Mouse (Mus musculus) megakaryocyte, adult 5-6 weeks (primary cell): ENCODE data around the gene Dpf3. TPM values are rescaled to one million over a fixed set of nuclear protein-coding genes. Genes with fewer than 3 reads are reported as not detected.

Experiments
- ATAC-seq: 2 replicates; pipeline ENCODE4 v1.8.0; 2016; ENCODE audit warnings: mild to moderate bottlenecking, inconsistent platforms; ENCODE audit not compliant: poor library complexity, severe bottlenecking
- total RNA-seq, 2 experiments: library from RNA; stranded (forward) in 1 of 2; stranded (reverse) in 1 of 2; fragments of 153-499, 151-499 nt in 1 of 2; fragments of 221-1000, 200-1000 nt in 1 of 2; gene quantifications; 2 replicates each; pipeline versions ENCODE4 v1.2.3 to v1.2.4; 2015 to 2017

Dpf3 gene
- total RNA-seq (2015) = 0.36 TPM in 1 of 2 replicates, not detected in the other
- 1.6 and 5.0 TPM in 2 replicates for total RNA-seq (2017)

DNA sequence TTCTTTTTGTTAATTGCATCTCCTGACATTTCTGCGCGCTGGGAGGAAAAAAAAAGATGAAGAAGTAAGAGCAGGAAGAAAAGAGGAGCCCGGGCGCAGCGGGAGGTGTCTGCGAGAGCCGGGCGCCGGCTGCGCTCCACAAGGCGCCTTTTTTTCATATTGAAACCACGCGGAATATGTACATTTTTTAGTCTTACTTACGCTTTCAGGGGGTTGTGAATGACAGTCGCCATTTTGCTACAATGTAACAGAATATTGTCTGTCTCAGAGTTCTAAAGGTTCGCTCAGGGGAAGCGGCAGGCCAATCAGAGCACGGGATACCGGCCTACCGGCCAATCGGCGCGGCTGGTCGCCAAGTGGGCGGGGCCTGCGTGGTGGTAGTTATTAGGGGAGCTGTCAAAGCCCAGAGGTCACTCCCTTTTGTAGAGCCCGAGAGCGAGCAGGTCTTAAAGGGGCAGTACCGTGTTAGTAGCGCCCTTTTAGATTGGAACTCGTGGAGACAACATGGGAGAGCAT is at the start of gene Dpf3:
Gene Dpf3, minus strand, starts transcription at position 241 of the 516 bp plus-strand sequence.
- peak; percentile 96 for ATAC-seq

DNA sequence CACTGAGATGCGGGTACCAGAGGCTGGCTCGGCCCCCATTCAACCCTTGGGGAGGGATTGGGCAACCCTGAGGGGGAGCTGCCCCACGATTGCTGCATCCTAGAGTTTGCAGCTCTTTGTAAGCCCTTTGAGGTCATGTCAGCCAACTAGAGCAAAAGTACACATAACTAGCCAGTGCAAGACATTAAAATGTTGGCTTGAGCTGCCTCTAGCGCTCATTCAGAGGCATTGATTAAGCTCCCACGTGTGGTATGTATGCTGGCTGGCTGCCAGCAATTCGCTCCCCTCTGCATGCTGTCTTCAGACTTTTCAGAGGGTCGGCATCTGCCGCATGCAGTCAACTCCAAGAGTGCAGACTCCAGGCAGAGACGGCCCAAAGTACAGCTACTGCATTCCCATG is 48.5 kb upstream of the Dpf3 start:
- no peak for ATAC-seq

DNA sequence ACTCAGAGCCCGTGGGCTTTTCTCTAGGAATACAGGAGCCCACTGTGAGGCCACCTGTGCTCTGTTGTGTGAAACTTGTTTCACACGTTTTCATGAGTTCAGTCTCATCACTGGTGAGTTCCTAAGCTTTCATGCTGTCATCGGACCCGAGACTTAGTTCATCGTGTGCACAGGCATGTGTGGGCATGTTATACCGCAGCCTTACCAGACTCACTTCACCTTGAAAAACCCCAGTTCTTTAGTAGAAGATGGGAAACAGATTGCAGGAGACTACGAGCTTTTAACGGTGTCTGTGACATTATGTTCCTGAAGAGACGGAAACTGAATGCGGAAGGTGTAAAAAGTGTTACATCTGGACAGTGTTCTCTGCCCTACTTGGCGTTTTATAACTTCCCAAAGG is 47.9 kb upstream of the Dpf3 start:
- no peak for ATAC-seq

DNA sequence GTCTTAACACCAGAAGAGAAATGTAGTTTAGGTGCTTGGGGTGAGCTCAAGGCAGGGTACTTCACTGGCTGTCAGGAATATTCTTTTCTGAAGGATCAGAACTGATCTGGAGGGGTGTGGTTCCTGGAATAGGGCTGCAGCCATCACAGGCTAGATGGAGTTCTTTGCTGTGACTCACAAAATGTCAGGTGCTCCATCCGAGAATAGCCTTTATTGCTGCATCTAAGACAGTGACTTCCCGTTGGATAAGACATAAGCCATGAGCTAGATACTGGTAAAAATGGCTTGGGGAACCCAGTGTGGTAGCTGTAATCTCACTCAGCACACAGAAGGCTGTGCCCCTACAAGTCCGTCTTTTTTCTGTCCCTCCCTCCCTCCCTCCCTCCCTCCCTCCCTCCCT is 46.7 kb upstream of the Dpf3 start:
- no peak for ATAC-seq

DNA sequence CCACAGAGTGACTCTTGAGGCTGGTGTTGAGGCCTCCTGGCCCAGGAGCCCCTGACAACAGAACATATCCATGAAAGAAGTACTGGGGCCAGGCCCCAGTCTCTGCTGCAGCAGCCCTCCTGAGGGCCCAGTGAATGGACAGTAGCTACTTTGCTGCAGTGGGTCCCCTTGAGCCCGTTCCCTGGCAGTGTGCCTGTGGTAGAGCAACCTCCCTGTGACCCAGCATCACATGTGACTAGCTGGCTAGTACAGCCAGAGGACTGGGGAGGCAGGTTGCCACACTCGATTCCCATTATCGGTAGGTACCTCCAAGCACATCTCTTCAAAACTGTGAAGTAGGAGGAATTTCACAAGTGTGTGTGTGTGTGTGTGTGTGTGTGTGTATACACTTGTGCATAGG is 45.5 kb upstream of the Dpf3 start:
- no peak for ATAC-seq

DNA sequence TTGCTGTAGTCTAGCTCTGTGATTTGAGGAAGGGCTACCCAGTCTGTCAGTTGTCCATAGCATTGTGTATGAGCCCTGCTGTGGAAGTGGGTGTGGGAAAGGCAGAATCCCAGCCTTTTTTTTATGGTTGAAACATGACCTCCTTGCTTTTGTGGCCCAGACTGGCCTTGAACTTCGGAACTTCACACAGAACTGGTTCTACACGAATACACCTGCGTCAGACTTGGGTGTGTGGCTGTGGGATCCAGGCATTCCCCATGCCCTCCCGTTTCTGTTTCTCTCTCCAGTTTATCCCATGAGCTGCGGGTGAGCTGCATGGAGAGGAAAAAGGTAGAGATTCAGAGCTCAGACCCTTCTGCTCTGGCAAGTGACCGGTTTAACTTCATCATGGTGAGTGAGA is 44.5 kb upstream of the Dpf3 start:
- no peak for ATAC-seq

DNA sequence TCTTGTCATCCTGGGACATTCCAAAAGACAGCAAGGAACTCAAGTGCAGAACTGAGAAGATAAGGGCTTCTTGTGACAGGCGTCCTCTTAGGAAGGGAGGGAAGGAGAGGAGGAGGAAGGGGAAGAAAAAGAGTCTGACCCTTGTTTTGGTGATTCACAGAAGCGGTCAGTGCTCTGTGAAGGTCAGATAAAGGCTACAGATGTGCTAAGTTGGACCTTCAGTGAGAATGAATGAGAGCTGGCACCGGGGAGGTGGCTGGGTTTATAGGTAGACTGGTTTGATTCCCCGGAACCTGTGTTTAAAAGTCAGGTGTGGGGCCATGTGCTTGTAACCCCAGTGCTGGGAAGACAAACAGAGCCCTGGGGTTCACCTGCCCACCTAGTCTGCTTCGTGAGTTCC is 41.1 kb upstream of the Dpf3 start:
- ATAC-seq = no peak

DNA sequence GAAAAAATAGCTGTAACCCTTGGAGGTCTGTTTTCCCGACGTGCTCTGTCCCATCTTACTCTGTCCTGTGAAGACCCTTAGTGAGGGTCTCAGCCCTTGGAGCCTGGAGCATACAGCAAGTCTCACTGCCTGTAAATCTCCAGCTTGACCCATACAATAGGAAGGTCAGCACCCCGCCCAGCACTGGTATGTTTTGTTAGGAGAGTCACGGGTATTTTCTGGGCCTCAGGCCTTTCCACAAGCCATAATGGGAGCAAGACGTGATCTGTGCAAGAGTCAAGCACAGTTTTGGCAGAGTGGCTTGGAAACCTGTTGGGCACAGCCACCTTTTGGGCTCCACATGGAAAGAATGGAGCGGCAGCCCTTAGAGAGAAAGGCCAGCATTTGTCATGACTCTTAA is 40.3 kb upstream of the Dpf3 start:
- ATAC-seq = no peak

DNA sequence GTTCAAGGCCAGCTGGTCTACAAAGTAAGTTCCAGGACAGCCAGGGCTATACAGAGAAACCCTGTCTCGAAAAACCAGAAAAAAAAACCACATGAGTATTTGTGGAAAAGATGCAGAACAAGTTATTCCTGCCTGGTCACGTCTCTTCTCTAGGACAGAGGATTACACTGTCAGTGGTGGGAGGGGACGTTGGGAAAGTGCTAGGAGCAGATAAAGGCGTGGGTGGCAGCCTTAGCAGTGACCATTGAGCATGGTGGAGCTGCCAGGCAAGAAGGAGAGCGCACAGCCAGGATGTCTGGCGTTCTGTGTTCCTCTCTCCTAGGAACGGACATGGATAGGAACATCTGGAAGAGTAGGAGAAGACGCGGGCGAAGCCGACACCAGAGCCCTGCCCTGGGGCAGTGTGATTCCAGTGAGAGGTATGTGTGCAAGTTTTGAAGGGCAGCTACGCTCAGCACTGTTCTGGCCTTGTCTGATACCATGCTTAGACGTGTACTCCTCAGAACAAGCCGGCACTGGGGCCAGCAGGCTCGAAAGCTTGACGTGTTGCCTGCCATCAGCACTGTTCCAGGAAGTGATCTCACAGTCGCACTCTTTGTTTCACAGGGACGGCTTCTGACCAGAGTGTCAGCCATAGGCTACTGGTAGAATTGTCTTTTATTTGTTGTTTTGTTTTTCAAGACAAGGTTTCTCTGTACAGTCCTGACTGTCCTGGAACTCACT is 38.5 kb upstream of the Dpf3 start:
- ATAC-seq = no peak

DNA sequence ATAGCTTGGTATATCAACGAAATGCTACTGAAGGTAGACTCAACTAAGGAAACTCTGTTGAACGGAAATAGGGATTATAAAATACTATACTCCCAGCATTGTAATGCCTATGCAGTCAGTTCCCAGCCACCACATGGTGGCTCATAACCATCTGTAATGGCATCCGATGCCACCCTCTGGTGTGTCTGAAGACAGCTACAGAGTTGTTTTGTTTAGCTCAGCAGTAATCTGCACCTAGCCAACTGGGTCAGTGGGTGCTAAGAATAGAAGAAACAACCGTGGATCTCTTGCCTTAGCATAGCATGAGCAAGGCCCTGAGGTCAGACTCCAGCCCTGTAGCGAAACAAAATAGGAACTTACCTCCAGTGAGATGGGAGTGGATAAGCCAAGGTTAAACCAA is 36.8 kb upstream of the Dpf3 start:
- no peak for ATAC-seq

DNA sequence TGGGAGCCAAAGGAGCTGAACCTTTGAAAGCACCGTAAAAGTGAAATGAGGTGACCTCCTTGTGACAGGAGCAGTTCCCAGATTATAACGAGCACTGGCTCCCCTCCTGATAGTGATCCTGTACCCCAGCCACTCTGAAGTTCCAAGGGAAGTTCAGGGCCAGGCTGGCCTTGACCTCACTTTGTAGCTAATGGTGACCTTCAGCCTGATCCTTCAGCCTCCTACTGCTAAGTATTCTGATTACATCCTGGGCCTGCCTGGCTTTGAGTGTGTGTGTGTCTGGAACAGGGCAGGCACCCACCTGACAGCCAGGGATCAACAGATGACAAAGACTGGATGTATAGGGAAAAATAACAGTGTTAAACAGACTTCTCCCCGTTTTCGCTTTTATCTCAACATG is 36.4 kb upstream of the Dpf3 start:
- ATAC-seq = no peak

DNA sequence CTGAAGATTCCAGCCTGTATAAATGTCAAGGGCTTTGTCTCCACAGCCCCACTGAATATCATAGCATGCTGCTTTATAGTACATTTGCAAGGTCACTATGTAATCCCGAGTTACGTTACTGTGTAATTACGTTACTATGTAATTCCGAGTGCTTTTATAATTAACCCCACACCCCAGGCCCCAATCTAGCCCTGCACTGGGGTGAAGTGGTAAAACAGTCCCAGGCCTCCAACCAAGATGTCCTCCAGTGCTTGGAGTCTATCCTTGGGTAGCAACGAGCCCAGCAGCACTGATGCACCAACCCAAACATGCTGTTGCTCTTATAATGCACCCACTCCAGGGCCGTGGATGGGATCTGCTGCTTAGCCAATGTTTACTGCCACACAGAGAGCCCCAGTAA is 35.5 kb upstream of the Dpf3 start:
- ATAC-seq = no peak

DNA sequence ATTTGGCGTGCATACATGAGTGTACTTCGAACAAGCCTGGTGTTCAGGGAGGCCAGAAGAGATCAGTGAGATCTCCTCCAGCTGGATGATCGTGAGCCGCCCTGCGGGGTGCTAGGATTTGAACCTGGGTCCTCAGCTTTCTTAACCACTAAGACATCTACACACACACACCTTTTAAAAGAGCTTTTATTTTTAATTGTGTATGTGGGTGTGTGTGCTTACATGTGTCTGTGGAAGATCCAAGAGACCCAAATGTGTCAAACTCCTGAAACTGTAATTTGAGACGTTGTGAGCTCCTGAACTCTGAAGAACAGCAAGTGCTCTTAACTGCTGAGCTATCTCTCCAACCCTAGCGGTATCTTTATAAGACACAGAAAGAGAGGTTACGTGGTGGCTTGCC is 33.6 kb upstream of the Dpf3 start:
- ATAC-seq = no peak

DNA sequence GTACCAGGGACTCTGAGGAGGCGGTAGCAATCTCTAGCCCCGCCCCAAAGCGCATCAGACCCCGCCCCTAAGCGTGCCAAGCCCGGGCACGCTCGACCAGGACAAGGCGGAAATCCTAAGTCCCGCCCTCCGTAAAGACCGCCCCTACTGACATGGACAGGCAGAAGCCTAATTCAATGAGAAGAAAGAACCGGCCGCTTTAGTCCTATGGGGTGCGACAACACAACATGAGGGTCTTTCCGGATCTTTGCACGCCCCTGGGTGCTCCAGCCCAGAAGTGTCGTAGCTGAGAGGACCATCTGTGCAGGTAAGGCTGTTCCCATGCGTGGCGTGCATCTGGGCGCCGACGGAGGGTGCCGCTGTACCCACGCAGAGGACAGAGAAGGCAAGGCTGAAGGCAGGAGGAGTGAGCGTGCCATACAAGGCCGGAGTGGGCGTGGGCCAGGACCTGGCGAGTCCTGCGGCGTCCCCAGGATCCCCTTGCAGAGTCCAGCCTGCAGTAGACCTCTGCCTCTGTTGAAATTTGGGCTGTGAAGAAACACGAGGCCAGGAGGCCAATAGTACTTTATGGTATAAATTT is 32.9 kb upstream of the Dpf3 start, which contains the start of gene Dcaf4:
Gene Dcaf4, plus strand, starts transcription at position 156 of the 580 bp plus-strand sequence.
- ATAC-seq = peak; percentile 99

DNA sequence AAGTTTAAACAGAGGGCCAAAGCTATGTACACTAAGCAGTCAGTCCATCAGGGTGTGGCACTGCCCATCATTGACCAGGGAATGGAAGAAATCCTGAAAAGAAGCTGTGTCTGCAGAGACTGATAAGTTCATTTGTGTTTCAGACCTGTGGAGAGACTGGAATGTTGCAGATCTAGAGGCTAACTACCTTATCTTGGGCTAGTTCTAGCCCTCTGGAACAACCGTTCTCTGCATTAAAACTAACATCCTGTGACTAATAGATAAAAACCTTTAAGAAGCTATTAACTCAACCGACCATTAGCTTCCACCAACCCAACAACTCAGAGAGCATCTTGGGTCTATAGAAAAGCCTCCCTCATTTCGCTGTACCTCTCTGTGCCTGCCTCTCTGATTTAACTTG is 30.1 kb upstream of the Dpf3 start:
- ATAC-seq = no peak

DNA sequence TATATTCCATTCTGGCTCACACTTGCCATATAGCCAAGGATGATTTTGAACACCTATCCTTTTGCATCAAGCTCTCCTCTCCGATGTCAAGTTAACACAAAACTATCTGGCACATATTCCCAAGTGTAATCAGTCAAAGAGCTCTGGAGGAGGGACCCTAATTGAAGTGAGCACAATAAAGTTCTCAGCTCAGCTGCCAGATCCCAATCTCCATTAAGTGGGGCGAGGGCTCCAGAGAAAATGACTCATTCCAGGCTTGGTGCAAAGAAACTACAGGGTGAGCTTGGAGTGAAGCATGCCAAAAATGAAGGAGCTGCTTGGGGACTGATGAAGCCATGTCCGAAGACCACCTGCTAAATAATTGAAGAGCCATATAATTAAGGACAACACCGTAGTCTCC is 26.7 kb upstream of the Dpf3 start:
- no peak for ATAC-seq

DNA sequence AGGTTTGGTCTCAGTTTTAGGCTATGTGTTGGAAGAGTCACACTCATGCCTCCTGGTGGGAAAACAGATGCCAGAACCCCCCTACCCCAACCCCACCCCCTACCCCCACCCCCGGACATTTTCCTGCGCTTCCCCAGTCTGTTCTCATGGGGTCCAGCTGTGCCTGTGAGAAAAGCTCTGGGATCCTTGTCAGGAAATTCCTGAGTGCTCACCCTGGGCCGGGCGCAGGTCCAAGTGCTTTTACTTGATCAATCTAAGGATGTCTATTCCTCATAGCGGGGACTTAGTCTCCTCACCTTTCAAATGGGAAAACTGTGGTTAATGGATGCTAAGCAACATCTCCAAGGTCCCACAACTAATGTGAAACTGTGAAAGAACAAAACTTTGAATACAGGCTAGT is 25.7 kb upstream of the Dpf3 start:
- no peak for ATAC-seq

DNA sequence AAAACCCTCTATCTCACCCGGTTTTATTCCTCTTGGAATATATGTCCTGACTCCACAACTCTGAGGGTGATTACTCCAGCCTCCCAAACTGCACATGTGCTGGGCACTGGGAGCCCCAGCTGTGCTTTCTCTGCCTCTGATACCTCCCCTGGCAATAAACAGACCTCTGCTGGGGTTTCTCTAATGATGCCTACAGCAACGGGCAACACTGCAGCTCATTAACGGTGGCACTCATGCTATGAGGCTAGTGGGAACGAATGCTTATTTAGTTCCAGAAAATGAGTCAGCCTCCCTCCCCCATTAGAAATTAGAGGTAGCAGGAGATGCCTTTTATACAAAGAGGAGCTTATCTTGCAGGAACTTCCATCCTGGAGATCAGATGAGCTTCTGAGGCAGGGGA is 25.3 kb upstream of the Dpf3 start:
- ATAC-seq = no peak

DNA sequence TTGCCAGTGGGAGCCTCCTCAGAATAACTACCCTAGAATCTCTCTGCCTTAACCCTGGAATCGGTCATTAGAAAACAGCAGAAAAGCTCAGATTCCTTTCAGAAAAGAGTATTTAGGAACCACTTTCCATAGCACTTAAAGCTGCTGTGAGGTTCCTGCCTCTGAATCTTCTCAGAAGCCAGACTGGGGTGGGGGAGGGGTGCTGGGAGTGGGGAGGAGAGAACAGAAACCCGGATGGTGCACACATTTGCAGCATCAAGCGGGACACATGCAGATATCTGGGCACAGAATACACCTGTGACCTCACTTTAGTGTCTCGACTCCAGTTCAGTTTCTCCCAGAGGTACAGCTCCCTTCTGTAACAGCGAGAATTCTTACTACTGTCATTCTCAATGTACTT is 23.1 kb upstream of the Dpf3 start:
- ATAC-seq = no peak

DNA sequence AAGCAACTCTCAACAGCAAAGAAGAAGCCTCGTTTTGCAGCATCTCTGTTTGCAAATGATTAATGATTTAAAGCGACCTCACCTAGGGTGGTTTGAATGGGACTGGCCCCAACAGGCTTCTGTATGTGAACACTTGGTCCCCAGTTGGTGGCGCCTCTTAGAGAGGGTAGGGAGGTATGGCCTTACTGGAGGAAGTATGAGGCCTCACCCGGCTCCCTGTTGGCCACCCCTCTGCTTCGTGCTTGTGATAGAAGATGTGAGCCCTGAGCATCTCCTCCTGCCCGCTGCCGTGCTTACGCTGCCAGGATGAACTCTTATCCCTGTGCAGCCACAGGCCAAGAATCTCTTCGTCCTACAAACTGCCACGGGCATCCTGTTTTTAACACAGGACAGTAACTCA is 19.0 kb upstream of the Dpf3 start:
- no peak for ATAC-seq

DNA sequence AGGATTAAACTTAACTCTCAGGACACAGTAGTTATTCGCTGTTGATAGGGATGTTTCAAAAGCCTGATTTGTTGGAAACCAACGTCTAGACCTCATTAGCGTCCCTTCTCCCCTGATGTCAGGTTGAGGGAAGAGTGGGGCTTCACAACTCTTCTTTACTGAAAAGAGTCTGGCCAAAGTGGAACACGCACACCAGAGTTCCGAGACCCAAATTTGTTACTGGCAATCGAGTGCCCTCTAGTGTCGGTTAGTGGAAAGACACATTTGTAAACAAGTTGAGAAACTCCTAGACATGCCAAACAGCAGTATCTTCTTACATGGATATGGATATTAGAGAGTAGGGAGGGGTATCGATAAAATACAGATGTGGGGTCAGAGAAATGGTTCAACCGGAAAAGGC is 14.7 kb upstream of the Dpf3 start:
- peak; percentile 64 for ATAC-seq

DNA sequence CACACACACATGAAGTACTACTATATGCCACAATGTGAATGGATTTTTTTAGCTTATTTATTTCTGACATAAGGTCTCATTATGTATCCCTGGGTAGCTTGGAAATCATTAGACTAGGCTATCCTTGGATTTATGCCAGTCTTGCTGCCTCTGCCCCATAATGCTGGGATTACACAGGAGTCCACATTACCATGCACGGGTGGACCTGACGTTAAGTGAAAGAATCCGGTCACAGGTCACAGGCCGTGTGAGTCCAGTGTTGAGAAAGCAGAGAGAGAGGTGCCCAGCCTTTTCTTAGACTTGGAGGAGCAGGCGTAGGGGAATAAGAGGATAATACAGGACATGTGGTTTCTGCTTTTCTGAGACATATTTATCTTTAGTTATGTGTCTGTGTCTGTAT is 11.7 kb upstream of the Dpf3 start:
- no peak for ATAC-seq

DNA sequence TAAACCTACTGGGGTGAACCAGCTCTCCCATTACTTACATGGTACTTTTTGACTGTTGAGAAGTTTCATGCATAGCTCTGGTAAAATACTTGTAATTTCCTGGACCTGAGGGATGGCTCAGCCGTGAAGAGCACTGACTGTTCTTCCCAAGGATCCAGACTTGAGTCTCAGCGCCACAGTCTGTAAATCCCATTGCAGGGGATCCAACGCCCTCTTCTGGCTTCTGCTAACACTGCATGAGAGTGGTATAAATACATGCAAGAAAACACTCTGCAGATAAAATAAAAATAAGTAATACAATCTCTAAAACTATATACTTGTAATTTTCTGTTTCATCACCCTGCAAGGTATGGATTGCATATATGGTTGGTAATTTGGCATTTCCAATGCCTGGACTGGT is 10.4 kb upstream of the Dpf3 start:
- ATAC-seq = no peak
